Mouse (Mus musculus): ENCODE data around the gene Casq2. TPM values are rescaled to one million over a fixed set of nuclear protein-coding genes. Genes with fewer than 3 reads are reported as not detected.

The Casq2 gene
- polyA plus RNA-seq, 1 experiment from 2014 or later, result 5.6 TPM

GRCm38 (mm10) chr3:102063273-102064120 lies 22.7 kb upstream of the Casq2 start:
- DNase-seq (ENCODE audit: low spot score), result no peak
- no peaks in the 10 kb centered on the region for H3K27me3 ChIP-seq (ENCODE audit: insufficient read depth, poor library complexity, severe bottlenecking)
- no peaks in the 10 kb centered on the region for H3K36me3 ChIP-seq
- 64% methylated on average over 10 of the region's 10 CpGs for WGBS
- H3K9me3 ChIP-seq, result no peaks in the 10 kb centered on the region
- H3K4me1 ChIP-seq, result peaks cover 51% of the 10 kb centered on the region
- peak overlapping the region; percentile 81 for H3K27ac ChIP-seq
- H3K4me3 ChIP-seq, result no peak overlapping the region

GRCm38 (mm10) chr3:102064566-102064965 lies 21.6 kb upstream of the Casq2 start:
- no peak for DNase-seq (ENCODE audit: low spot score)
- Histone ChIP-seq H3K4me1 (peaks cover 59% of the 10 kb centered on the region), H3K36me3 (no peaks in the 10 kb centered on the region), H3K27me3 (ENCODE audit: insufficient read depth, poor library complexity, severe bottlenecking) (no peaks in the 10 kb centered on the region), H3K9me3 (no peaks in the 10 kb centered on the region), H3K4me3 (no peak overlapping the region), H3K27ac (peak overlapping the region; percentile 42; the same call in 1 of the 2 replicates)
- WGBS, result 64% methylated on average over 6 of the region's 6 CpGs

- Histone ChIP-seq H3K9me3 (no peaks in the 10 kb centered on the region), H3K4me1 (peaks cover 48% of the 10 kb centered on the region), H3K27ac (no peak overlapping the region), H3K4me3 (no peak overlapping the region), H3K36me3 (no peaks in the 10 kb centered on the region), H3K27me3 (ENCODE audit: insufficient read depth, poor library complexity, severe bottlenecking) (no peaks in the 10 kb centered on the region)
- no peak for DNase-seq (ENCODE audit: low spot score)
- WGBS, result 70% methylated on average over 1 of the region's 1 CpGs
Measured at GRCm38 (mm10) chr3:102067306-102067705, 18.9 kb upstream of the Casq2 start.

GRCm38 (mm10) chr3:102067861-102068260 lies 18.4 kb upstream of the Casq2 start:
- Histone ChIP-seq H3K27ac (peak overlapping the region; percentile 69), H3K4me3 (no peak overlapping the region), H3K4me1 (peaks cover 43% of the 10 kb centered on the region), H3K27me3 (ENCODE audit: insufficient read depth, poor library complexity, severe bottlenecking) (no peaks in the 10 kb centered on the region), H3K36me3 (no peaks in the 10 kb centered on the region), H3K9me3 (no peaks in the 10 kb centered on the region)
- no peak for DNase-seq (ENCODE audit: low spot score)
- WGBS, result 86% methylated on average over 2 of the region's 2 CpGs

- DNase-seq (ENCODE audit: low spot score), result no peak
- H3K4me1 ChIP-seq, result peaks cover 33% of the 10 kb centered on the region
- H3K27ac ChIP-seq, result peak overlapping the region; percentile 69
- no peaks in the 10 kb centered on the region for H3K36me3 ChIP-seq
- H3K9me3 ChIP-seq, result no peaks in the 10 kb centered on the region
- no peaks in the 10 kb centered on the region for H3K27me3 ChIP-seq (ENCODE audit: insufficient read depth, poor library complexity, severe bottlenecking)
- WGBS, result 25% methylated on average over 4 of the region's 4 CpGs
- no peak overlapping the region for H3K4me3 ChIP-seq
Measured at GRCm38 (mm10) chr3:102069260-102069659, 17.0 kb upstream of the Casq2 start.

GRCm38 (mm10) chr3:102069686-102070085 lies 16.5 kb upstream of the Casq2 start:
- peak overlapping the region; percentile 69; the same call in 1 of the 2 replicates for H3K27ac ChIP-seq
- H3K27me3 ChIP-seq (ENCODE audit: insufficient read depth, poor library complexity, severe bottlenecking), result no peaks in the 10 kb centered on the region
- 60% methylated on average over 5 of the region's 5 CpGs for WGBS
- H3K4me1 ChIP-seq, result peaks cover 30% of the 10 kb centered on the region
- no peak overlapping the region for H3K4me3 ChIP-seq
- H3K9me3 ChIP-seq, result no peaks in the 10 kb centered on the region
- no peak for DNase-seq (ENCODE audit: low spot score)
- no peaks in the 10 kb centered on the region for H3K36me3 ChIP-seq

- no peak overlapping the region for H3K4me3 ChIP-seq
- no peaks in the 10 kb centered on the region for H3K9me3 ChIP-seq
- peak overlapping the region; percentile 69; the same call in 1 of the 2 replicates for H3K27ac ChIP-seq
- WGBS, result 89% methylated on average over 7 of the region's 7 CpGs
- no peaks in the 10 kb centered on the region for H3K36me3 ChIP-seq
- peaks cover 23% of the 10 kb centered on the region for H3K4me1 ChIP-seq
- H3K27me3 ChIP-seq (ENCODE audit: insufficient read depth, poor library complexity, severe bottlenecking), result no peaks in the 10 kb centered on the region
- no peak for DNase-seq (ENCODE audit: low spot score)
Measured at GRCm38 (mm10) chr3:102070360-102070759, 15.9 kb upstream of the Casq2 start.

GRCm38 (mm10) chr3:102071016-102071415 lies 15.2 kb upstream of the Casq2 start:
- no peak for DNase-seq (ENCODE audit: low spot score)
- Histone ChIP-seq H3K27ac (no peak overlapping the region), H3K9me3 (no peaks in the 10 kb centered on the region), H3K36me3 (no peaks in the 10 kb centered on the region), H3K4me3 (no peak overlapping the region), H3K27me3 (ENCODE audit: insufficient read depth, poor library complexity, severe bottlenecking) (no peaks in the 10 kb centered on the region), H3K4me1 (peaks cover 21% of the 10 kb centered on the region)
- WGBS, result 95% methylated on average over 3 of the region's 3 CpGs

- H3K27ac ChIP-seq, result no peak overlapping the region
- no peak overlapping the region for H3K4me3 ChIP-seq
- WGBS, result 89% methylated on average over 2 of the region's 2 CpGs
Measured at GRCm38 (mm10) chr3:102079413-102079812, 6.8 kb upstream of the Casq2 start.

GRCm38 (mm10) chr3:102081862-102082261 lies 4.4 kb upstream of the Casq2 start:
- H3K36me3 ChIP-seq, result no peaks in the 10 kb centered on the region
- no peaks in the 10 kb centered on the region for H3K27me3 ChIP-seq (ENCODE audit: insufficient read depth, poor library complexity, severe bottlenecking)
- DNase-seq (ENCODE audit: low spot score), result peak; percentile 89
- 11% methylated on average over 3 of the region's 3 CpGs for WGBS
- H3K9me3 ChIP-seq, result no peaks in the 10 kb centered on the region
- H3K27ac ChIP-seq, result peak overlapping the region; percentile 53; the same call in 1 of the 2 replicates
- peaks cover 43% of the 10 kb centered on the region for H3K4me1 ChIP-seq
- H3K4me3 ChIP-seq, result no peak overlapping the region

More at GRCm38 (mm10) chr3:102079413-102079812, 6.8 kb upstream of the Casq2 start:
- no peak for DNase-seq (ENCODE audit: low spot score)
- H3K9me3 ChIP-seq, result no peaks in the 10 kb centered on the region
- peaks cover 22% of the 10 kb centered on the region for H3K4me1 ChIP-seq
- H3K36me3 ChIP-seq, result no peaks in the 10 kb centered on the region
- H3K27me3 ChIP-seq (ENCODE audit: insufficient read depth, poor library complexity, severe bottlenecking), result no peaks in the 10 kb centered on the region

GRCm38 (mm10) chr3:102083589-102084230 lies 2.5 kb upstream of the Casq2 start:
- peak overlapping the region; percentile 62 for H3K27ac ChIP-seq
- DNase-seq (ENCODE audit: low spot score), result no peak
- H3K27me3 ChIP-seq (ENCODE audit: insufficient read depth, poor library complexity, severe bottlenecking), result no peaks in the 10 kb centered on the region
- WGBS, result 18% methylated on average over 13 of the region's 13 CpGs
- no peak overlapping the region for H3K4me3 ChIP-seq
- H3K36me3 ChIP-seq, result no peaks in the 10 kb centered on the region
- H3K4me1 ChIP-seq, result peaks cover 49% of the 10 kb centered on the region
- H3K9me3 ChIP-seq, result no peaks in the 10 kb centered on the region

GRCm38 (mm10) chr3:102084833-102085491 lies 1.3 kb upstream of the Casq2 start:
- Histone ChIP-seq H3K36me3 (no peaks in the 10 kb centered on the region), H3K27me3 (ENCODE audit: insufficient read depth, poor library complexity, severe bottlenecking) (no peaks in the 10 kb centered on the region), H3K27ac (peak overlapping the region; percentile 76), H3K4me1 (peaks cover 49% of the 10 kb centered on the region), H3K4me3 (no peak overlapping the region), H3K9me3 (no peaks in the 10 kb centered on the region)
- no peak for DNase-seq (ENCODE audit: low spot score)
- 58% methylated on average over 13 of the region's 13 CpGs for WGBS

GRCm38 (mm10) chr3:102085719-102086118 lies 496 bp upstream of the Casq2 start:
- H3K9me3 ChIP-seq, result no peaks in the 10 kb centered on the region
- no peaks in the 10 kb centered on the region for H3K36me3 ChIP-seq
- H3K27me3 ChIP-seq (ENCODE audit: insufficient read depth, poor library complexity, severe bottlenecking), result no peaks in the 10 kb centered on the region
- peak overlapping the region; percentile 76 for H3K27ac ChIP-seq
- no peak overlapping the region for H3K4me3 ChIP-seq
- DNase-seq (ENCODE audit: low spot score), result no peak
- WGBS, result 30% methylated on average over 12 of the region's 12 CpGs
- H3K4me1 ChIP-seq, result peaks cover 49% of the 10 kb centered on the region

Data from heart, embryonic 10.5 days (tissue).